Mouse (Mus musculus) MEL (cell line): ENCODE data around the gene Synpo2.

Experiments
- BHLHE40 ChIP-seq: IDR thresholded peaks from 2 replicates; pipeline ENCODE4 v1.6.1; 2012; ENCODE audit warnings: low read depth, mild to moderate bottlenecking, inconsistent platforms, low read length, improper control_type of control experiment, borderline replicate concordance
- CHD2 ChIP-seq: IDR thresholded peaks from 2 replicates; pipeline ENCODE4 v1.6.1; 2011; ENCODE audit warnings: low read length, improper control_type of control experiment
- CTCF ChIP-seq, 3 experiments: IDR thresholded peaks in 2 of 3; conservative IDR thresholded peaks in 1 of 3; 2 replicates each; pipeline ENCODE4 v1.5.1; 2011 to 2012; ENCODE audit warnings: low read length in 3 of 3, low read depth in 2 of 3, mild to moderate bottlenecking in 2 of 3, improper control_type of control experiment in 1 of 3, inconsistent platforms in 1 of 3, mixed read lengths in 1 of 3, moderate library complexity in 1 of 3; ENCODE audit not compliant: control insufficient read depth in 1 of 3, insufficient read depth in 1 of 3, poor library complexity in 1 of 3, severe bottlenecking in 1 of 3
- E2F4 ChIP-seq: IDR thresholded peaks from 2 replicates; pipeline ENCODE4 v1.6.1; 2011; ENCODE audit warnings: low read depth, low read length, improper control_type of control experiment, borderline replicate concordance
- GATA1 ChIP-seq: IDR thresholded peaks from 2 replicates; pipeline ENCODE4 v1.6.1; 2011; ENCODE audit warnings: low read depth, low read length, improper control_type of control experiment
- MXI1 ChIP-seq: IDR thresholded peaks from 2 replicates; pipeline ENCODE4 v1.6.1; 2011; ENCODE audit warnings: mild to moderate bottlenecking, low read depth, low read length, improper control_type of control experiment
- POLR2A ChIP-seq, 2 experiments: IDR thresholded peaks; 2 replicates each; pipeline ENCODE4 v1.6.1; 2011 to 2012; ENCODE audit warnings: low read length in 2 of 2, mild to moderate bottlenecking in 2 of 2, control low read depth in 1 of 2, improper control_type of control experiment in 1 of 2, low read depth in 1 of 2, moderate library complexity in 1 of 2; ENCODE audit not compliant: control insufficient read depth in 1 of 2, insufficient read depth in 1 of 2, poor library complexity in 1 of 2
- POLR2AphosphoS2 ChIP-seq: IDR thresholded peaks from 2 replicates; pipeline ENCODE4 v1.6.1; 2011; ENCODE audit warnings: low read length, improper control_type of control experiment
- POLR2AphosphoS5 ChIP-seq: IDR thresholded peaks from 2 replicates; pipeline ENCODE4 v1.6.1; 2012; ENCODE audit warnings: low read depth, borderline replicate concordance, mild to moderate bottlenecking, inconsistent platforms, low read length, moderate library complexity, mixed read lengths
- SIN3A ChIP-seq: IDR thresholded peaks from 2 replicates; pipeline ENCODE4 v1.6.1; 2012; ENCODE audit warnings: low read length, improper control_type of control experiment, inconsistent platforms
- SMC3 ChIP-seq: IDR thresholded peaks from 2 replicates; pipeline ENCODE4 v1.6.1; 2011; ENCODE audit warnings: low read depth, low read length, improper control_type of control experiment
- USF1 ChIP-seq: IDR thresholded peaks from 2 replicates; pipeline ENCODE4 v1.6.1; 2014; ENCODE audit warnings: low read depth, mild to moderate bottlenecking, inconsistent platforms, low read length, improper control_type of control experiment, moderate library complexity
- ZMIZ1 ChIP-seq: IDR thresholded peaks from 2 replicates; pipeline ENCODE4 v1.6.1; 2012; ENCODE audit warnings: low read depth, mild to moderate bottlenecking, inconsistent platforms, low read length, improper control_type of control experiment, moderate library complexity

DNA sequence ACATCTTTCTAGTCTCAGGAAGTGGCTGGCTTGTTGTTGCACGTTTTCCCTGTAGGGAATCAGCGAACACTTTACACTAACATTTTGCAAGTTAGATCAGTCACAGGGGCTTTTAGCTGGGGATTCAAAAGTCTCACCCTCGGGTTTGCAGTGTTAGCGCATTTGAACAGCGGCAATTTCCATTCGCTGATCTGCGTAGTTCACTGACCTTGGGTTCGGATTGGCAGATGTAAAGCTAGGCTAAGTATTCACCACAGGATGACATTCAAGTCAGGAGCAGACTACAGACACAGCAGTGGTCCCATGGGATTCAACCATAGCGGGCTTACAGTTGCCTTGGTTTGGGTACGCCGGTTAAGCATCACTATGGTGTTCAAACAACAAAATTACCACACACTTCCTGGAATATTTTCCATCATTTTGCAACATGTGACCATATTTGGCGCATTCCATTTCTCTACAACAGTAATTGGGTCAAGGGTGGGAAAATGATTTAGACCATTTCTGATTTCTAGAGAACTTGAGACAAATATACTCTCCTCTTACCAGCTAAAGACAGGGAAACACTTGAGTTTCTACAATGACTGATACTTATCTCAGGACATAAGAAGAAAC is 47.2 kb downstream of the Synpo2 start:
- no peak for TF ChIP-seq SMC3
- TF ChIP-seq CTCF (IDR thresholded peaks at IDR 0.05 in 2 of 3, conservative IDR thresholded peaks at IDR 0.05 in 1 of 3; ENCODE audit: control insufficient read depth in 1 of 3, insufficient read depth in 1 of 3, low read depth in 2 of 3, low read length in 3 of 3, poor library complexity in 1 of 3, severe bottlenecking in 1 of 3) = no peak
- no peak for TF ChIP-seq POLR2AphosphoS5
- no peak for TF ChIP-seq USF1
- TF ChIP-seq POLR2A (IDR thresholded peaks at IDR 0.05; ENCODE audit: control insufficient read depth in 1 of 2, insufficient read depth in 1 of 2, low read depth in 1 of 2, low read length in 2 of 2, poor library complexity in 1 of 2) = no peak
- TF ChIP-seq CHD2 = no peak
- no peak for TF ChIP-seq E2F4
- TF ChIP-seq POLR2AphosphoS2 = no peak
- no peak for TF ChIP-seq GATA1
- TF ChIP-seq ZMIZ1 = no peak
- no peak for TF ChIP-seq SIN3A
- TF ChIP-seq BHLHE40 = no peak
- no peak for TF ChIP-seq MXI1
